Mouse (Mus musculus): ENCODE measurements at regions not wholly inside any gene's neighbourhood (a gene's known extent, or its start where the extent isn't known, plus 50 kb on each side); places are given as distances from the start of the nearest gene placed in this dataset.

GRCm38 (mm10) chr14:25190680-25191270 is 268.2 kb upstream of the Zmiz1 start:
- no peak for ATAC-seq (ENCODE audit: insufficient number of reproducible peaks, low FRiP score, low TSS enrichment)

GRCm38 (mm10) chr14:25196820-25197219 is 262.2 kb upstream of the Zmiz1 start:
- no peak for ATAC-seq (ENCODE audit: insufficient number of reproducible peaks, low FRiP score, low TSS enrichment)

- ATAC-seq (ENCODE audit: insufficient number of reproducible peaks, low FRiP score, low TSS enrichment): no peak
These were observed 259.1 kb upstream of the Zmiz1 start for GRCm38 (mm10) chr14:25199900-25200299.

- ATAC-seq (ENCODE audit: insufficient number of reproducible peaks, low FRiP score, low TSS enrichment): no peak
These were observed 258.3 kb upstream of the Zmiz1 start for GRCm38 (mm10) chr14:25200656-25201179.

- peak; percentile 59; the same call in 1 of the 2 replicates for ATAC-seq (ENCODE audit: insufficient number of reproducible peaks, low FRiP score, low TSS enrichment)
These were observed 256.7 kb upstream of the Zmiz1 start for GRCm38 (mm10) chr14:25202312-25202711.

- peak; percentile 43 for ATAC-seq (ENCODE audit: insufficient number of reproducible peaks, low FRiP score, low TSS enrichment)
These were observed 254.9 kb upstream of the Zmiz1 start for GRCm38 (mm10) chr14:25204091-25204490.

- no peak for ATAC-seq (ENCODE audit: insufficient number of reproducible peaks, low FRiP score, low TSS enrichment)
These were observed 252.1 kb upstream of the Zmiz1 start for GRCm38 (mm10) chr14:25206855-25207254.

- no peak for ATAC-seq (ENCODE audit: insufficient number of reproducible peaks, low FRiP score, low TSS enrichment)
These were observed 251.6 kb upstream of the Zmiz1 start for GRCm38 (mm10) chr14:25207422-25207821.

- ATAC-seq (ENCODE audit: insufficient number of reproducible peaks, low FRiP score, low TSS enrichment): no peak
These were observed 250.5 kb upstream of the Zmiz1 start for GRCm38 (mm10) chr14:25208221-25209056.

GRCm38 (mm10) chr14:25213056-25213455 is 245.9 kb upstream of the Zmiz1 start:
- ATAC-seq (ENCODE audit: insufficient number of reproducible peaks, low FRiP score, low TSS enrichment): peak; percentile 81; the same call in 1 of the 2 replicates

- no peak for ATAC-seq (ENCODE audit: insufficient number of reproducible peaks, low FRiP score, low TSS enrichment)
These were observed 235.9 kb upstream of the Zmiz1 start for GRCm38 (mm10) chr14:25223091-25223490.

GRCm38 (mm10) chr14:25225214-25225613 is 233.8 kb upstream of the Zmiz1 start:
- no peak for ATAC-seq (ENCODE audit: insufficient number of reproducible peaks, low FRiP score, low TSS enrichment)

- peak; percentile 67 for ATAC-seq (ENCODE audit: insufficient number of reproducible peaks, low FRiP score, low TSS enrichment)
These were observed 232.7 kb upstream of the Zmiz1 start for GRCm38 (mm10) chr14:25226155-25226839.

GRCm38 (mm10) chr14:25226840-25227506 is 232.0 kb upstream of the Zmiz1 start:
- peak; percentile 33 for ATAC-seq (ENCODE audit: insufficient number of reproducible peaks, low FRiP score, low TSS enrichment)

GRCm38 (mm10) chr14:25228321-25229047 is 230.5 kb upstream of the Zmiz1 start:
- no peak for ATAC-seq (ENCODE audit: insufficient number of reproducible peaks, low FRiP score, low TSS enrichment)

- ATAC-seq (ENCODE audit: insufficient number of reproducible peaks, low FRiP score, low TSS enrichment): no peak
These were observed 229.4 kb upstream of the Zmiz1 start for GRCm38 (mm10) chr14:25229569-25229968.

- ATAC-seq (ENCODE audit: insufficient number of reproducible peaks, low FRiP score, low TSS enrichment): no peak
These were observed 227.1 kb upstream of the Zmiz1 start for GRCm38 (mm10) chr14:25231881-25232280.

- no peak for ATAC-seq (ENCODE audit: insufficient number of reproducible peaks, low FRiP score, low TSS enrichment)
These were observed 222.5 kb upstream of the Zmiz1 start for GRCm38 (mm10) chr14:25236421-25236973.

GRCm38 (mm10) chr14:25239335-25239960 is 219.5 kb upstream of the Zmiz1 start:
- no peak for ATAC-seq (ENCODE audit: insufficient number of reproducible peaks, low FRiP score, low TSS enrichment)

Data from cerebellum, adult (tissue).